Mouse (Mus musculus): ENCODE measurements at regions not wholly inside any gene's neighbourhood (a gene's known extent, or its start where the extent isn't known, plus 50 kb on each side); places are given as distances from the start of the nearest gene placed in this dataset.

DNA sequence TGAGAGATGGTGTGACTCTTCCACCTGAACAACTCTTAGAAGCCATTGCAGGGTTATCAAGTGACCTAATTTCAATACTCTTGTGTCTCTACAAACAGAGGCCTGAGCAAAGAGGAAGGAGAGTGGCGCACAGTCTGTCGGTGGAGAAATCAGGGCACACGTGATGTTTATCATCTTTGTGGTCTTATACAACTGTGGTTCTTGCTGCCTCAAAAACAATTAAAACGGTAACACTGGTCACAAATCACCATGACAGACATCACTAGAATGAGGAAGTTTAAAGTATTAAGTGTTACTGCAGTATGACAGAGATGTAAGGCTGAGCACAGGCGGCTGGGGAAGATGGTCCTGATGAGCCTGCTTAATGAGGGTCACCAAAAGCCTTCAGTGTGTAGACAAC, 73.6 kb downstream of the Sdc1 start:
- DNase-seq: no peak

DNA sequence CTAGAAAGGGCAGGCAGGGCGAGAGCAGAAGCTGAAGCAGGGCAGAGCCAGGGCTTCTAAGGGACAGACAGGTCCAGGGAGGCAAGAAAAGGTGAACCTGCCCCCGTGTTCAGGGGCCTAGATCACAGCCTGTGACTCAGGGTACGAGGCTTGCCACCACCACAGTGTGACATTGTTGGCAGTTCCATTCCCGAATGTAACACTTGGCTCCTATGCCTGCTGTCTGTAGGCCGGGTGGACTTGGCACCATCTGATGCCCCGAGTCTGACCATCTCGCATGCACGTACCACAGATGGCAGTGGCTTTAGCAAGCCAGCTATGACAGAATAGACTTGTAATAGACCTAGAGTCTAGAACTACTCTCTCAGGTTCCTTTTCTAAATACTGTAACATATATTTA, 74.3 kb downstream of the Sdc1 start:
- no peak for DNase-seq

DNA sequence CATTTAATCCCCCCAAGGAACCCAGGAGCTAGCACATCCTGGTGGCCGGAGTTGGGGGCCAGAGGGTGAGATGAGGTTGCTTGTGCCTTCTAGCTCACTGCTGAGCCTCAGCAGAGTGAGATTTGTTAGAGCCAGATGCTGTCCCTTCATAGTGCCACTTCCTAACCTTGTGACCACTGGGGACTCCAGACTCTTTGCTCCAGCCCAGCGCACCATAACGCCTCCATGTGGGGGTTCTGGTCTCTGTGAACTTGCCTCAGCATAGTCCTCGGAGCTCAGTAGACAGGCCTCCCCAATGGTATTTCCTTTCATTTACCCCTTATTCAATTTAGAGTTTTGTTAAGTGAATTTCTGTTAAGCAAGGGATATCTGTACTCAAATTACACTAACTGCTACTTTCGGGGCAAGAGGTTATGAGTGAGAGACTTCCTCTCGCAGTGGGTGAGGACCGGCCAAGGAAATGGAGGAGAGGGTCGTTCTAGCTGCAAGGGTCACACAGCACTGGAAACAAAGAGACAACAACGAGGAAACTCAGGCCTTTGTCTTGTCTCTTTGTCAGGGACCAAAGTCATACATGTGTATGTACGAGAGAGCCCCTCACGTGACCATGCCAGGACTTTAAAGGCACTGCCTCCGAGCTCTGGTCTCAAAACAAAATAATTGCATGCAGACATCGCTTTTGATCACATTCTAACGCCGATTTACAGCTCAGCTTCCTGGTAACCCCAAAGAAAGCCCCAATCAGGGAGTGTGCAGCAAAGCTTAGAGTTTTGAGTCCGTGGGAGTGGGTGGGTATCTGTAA, 74.8 kb upstream of the Laptm4a start:
- no peak for DNase-seq

DNA sequence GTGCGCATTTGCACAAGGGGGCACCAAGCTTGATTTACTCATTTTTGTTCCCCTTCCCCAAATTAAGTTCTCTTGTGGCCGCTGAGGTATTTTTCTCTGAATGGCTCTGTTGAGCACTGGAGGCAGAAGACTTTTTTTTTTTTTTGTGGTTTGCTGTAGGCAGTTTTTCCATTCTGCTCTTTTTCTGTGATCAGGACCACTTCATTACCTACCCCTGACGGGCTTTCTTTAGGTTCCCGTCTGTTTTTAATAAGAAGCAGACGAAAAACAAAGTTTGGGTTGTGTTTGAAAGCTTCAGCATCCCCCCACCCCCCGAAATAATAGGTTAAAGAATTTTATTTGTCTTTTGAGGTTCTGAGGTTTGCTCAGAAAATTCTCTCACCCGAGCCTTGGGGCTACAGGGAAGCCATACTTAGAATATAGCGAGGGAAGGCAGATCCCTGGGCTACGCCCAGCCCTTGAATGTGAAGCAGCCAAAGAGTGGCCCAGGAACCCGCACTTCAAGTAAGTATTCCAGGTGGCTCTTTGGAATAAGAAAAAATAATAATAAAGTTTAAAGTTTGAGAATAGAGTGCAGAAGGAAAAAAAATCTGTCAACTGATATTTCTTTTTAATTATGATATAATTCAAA, 74.1 kb upstream of the Laptm4a start:
- no peak for DNase-seq

DNA sequence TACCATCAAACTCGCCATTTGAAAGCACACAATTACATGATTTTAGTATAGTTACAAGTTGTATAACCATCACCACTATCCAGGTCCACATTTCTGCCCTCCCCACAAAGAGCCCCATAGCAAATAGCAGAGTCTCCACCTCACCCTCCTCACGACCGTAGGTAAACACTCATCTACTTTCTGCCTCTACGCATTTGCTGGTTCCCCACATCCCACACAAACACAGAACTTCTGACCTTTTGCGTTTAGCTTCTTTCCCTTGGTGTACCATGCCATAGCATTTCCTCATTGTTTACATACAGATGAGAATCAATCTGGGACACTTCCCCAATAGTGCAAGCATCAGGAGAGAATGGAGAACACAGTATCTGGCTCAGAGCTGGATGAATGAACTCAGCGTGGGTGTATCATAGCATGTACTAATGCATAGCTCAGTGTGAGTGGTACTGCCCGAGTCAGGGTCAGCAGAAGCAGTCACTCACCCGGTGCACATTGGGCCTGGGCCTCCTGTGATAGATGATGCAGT, 73.5 kb upstream of the Laptm4a start:
- DNase-seq: no peak

DNA sequence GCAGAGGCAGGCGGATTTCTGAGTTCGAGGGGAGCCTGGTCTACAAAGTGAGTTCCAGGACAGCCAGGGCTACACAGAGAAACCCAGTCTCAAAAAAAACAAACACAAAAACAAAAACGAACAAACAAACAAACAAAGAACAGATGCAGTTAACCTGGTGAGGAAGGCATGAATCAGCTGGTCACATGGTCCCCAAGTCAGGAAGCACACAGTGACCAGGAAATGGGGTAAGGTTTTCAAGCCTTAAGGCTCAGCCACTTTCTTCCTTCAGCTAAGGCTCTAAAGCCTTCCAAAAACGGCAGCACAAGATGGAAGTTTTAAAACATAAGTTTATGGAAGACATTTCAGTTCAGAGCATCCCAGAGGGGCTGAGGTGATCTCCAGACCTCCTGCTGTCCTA, 67.6 kb upstream of the Laptm4a start:
- no peak for DNase-seq

DNA sequence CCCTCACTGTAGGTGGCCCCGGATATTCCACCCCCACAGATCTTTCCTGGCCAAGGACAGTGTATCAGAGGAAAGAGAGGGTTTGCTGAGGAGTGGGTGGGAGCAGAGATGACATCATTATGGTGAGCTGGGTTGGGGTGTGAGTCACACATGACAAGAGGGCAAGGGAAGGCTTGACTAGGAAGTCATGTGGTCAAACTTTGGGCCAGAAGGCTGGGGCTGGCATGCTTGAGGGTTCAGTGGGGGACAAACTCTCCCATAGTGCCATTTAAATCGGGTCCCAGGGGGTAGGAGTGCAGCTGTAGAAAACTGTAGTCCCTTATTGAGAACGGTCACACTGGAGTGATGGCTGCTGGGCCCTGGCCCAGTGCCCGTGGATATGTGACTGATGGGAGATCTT, 67.1 kb upstream of the Laptm4a start:
- DNase-seq: peak; percentile 48

DNA sequence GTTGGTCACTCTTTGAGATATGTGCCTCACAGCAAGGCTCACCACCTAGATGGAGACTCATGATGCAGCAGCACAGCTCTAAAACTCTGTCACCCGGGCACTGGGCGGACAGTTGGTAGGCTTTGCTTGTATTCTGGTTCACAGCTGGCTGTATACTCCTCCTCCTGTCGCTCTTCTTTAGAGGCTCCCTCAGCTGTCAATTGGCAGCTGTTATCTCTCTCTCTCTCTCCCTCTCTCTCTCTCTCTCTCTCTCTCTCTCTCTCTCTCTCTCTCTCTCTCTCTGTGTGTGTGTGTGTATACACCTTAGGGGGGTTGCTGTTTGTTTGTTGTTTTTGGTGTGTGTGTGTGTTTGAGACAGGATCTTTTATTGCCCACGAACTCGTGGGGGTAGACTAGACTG, 66.3 kb upstream of the Laptm4a start:
- no peak for DNase-seq

DNA sequence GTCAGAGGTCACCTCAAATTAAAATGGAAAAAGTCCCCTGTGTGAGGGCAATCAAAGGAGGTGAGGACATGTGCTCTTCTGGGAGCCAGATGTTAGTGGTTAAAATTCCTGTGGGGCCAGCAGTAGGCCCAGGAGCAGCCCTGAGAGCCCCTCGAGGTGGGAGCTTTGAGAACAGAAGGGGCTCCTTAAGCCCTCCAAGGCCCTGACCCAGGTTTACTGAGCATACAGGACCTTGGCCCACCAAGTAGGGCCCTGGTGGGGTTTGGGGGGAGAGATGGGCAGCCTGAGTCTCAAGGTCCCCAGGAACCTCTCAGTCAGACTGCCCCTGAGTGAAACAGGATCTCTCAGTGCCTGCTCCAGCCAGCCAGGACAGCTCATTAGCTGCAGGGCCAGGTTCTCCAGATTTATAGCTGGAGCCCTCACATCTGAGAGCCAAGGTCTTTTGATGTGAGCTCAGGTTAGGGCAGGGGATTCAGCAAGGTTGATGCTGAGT, 65.4 kb upstream of the Laptm4a start:
- no peak for DNase-seq

DNA sequence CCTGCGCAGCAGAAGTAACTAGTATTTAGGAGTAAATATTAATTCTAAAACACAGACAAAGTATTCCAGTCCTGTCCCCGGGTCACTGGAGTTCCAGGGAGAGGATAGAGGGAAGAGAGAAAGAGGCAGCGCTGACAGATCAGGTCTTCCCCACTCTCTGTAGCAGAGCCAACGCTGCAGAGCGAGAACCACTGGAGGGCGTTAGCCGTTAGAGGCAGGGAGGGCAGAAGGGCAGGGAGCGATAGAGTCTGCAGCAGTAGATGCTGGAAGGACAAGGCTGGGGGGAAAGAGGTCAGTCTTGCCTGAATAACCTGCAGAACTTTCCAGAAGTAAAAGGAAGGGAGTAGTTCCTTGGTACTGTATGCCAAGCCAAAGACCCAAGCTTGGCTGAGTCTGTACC, 64.2 kb upstream of the Laptm4a start:
- DNase-seq: no peak

DNA sequence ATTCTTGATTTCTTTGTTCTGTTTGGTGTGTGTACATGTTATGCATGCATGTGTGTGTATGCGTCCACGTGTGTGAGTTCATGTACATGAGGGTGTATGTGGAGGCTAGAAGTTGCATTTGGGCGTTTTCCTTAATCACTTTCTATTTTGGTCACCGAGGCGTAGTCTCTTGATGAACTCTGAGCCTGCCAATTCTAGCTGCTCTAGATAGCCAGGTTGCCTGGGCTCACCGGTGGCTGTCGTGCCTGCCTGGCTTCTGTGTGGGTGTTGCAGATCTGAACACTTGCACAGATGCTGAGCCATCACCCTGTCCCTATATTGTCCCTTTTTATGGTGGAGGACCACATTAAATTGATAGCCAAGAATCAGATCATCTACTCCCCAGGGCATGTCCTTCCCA, 62.7 kb upstream of the Laptm4a start:
- no peak for DNase-seq

DNA sequence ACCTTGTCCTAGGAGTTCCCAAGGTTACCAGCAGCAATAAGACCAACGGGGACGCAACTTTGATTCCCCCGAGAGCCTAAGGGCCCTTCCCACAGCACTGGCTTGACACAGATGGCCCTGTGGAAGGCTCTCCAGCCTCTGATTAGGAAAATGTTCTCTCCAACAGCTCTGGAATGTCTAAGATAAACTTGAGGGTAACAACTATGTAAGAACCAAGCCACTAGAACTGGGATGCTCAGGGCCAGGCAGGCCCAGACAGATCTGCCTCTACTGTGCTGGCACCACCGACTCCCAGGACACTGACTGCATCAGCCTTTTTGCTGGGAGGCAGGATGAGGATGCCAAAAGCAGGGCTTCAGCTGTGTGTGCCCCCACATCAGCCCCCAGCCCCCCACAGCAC, 61.9 kb upstream of the Laptm4a start:
- no peak for DNase-seq

DNA sequence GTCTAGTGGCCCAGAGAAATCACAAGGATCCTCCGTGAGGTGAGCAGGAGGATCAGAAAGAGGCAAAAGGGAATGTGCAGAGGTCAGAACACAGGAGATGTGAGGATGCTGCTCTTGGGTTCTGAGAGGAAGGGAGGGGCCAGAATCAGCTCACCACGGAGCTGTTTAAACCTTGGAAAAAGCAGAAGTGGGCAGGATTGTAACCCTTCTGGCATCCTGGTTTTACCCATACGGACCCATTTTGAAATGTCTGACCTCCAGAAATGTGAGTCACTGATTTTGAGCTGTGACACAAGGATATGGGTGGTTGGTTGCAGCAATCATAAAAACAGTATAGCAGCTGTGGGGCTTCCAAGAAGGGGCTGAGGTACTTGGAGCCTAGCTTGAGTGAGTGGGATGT, 56.6 kb upstream of the Laptm4a start:
- peak; percentile 73 for DNase-seq

DNA sequence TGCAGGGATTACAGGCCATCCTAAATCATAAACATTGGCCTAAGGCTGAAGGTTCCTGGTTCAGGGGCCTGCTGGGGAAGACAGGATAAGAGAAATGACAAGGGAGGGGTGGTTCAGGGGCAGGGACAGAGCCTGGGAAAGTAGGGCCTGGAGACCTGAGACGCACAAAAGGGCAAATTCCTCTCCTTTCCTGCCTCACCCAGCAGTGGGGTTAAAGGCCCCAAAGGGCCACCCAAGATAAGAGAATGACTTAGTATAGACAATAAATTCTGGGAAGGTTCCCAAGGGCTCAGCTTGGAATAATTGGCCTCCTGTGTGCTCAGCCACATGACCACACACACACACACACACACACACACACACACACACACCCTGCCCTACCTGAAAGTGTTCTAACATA, 56.2 kb upstream of the Laptm4a start:
- DNase-seq: no peak

DNA sequence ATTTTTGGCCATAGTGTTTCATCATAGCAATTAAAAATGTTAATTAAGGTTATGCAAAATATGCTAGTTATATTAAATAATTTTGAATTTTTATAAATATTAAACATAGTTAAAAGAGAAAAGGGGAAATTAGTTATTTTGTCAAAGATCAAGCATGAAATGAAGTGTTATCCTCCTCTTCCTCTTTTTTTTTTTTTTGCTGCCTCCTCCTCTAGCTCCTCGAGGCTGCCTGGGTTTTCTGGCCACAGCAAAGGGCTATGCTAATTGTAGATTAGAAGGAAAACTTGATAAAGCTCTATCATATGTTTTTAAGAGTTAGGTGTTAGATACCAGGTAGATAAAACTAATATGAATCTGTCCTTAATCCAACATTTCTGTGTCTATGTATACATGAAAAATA, 54.4 kb upstream of the Laptm4a start:
- DNase-seq: no peak

DNA sequence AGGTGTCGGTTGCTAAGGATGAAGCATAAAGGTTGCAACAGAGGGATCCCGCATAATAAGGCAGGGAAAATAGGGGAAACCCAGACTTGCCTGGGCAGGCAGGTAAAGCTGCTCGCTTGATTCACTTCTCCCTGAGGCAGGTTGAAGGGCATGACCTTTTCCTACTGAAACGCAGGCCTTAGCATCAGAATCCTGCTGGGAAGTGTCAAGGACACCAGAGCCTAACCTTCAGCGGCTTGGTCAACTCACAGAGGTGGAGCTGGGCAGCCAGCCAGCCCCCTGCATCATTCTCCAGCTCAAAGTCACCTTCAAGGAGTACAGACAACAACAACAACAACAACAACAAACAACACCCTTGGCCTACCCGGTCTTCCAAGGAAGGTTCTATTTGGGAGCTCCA, 52.8 kb upstream of the Laptm4a start:
- peak; percentile 67 for DNase-seq

DNA sequence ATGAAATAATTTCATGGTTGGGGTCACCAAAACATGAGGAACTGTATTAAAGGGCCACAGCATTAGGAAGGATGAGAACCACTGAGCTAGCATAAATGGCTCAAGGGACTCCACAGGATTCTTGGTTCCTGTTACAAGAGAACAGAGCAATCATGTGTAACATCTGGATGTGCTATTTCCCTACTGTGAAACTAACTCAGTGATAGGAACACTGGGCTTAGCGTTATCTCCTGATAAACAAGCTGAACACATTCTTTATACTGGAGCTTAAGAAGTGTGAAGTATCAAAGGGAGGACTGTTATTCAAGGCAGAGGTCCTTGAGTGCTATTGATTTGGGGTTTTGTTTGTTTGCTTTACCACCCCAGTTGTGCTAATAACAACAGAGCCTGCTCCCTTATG, 52.3 kb upstream of the Laptm4a start:
- no peak for DNase-seq

All from adrenal gland, adult 2 months (tissue).